Comparison of ENCODE assay signal across 8 mouse cellular contexts in the genomic region with DNA sequence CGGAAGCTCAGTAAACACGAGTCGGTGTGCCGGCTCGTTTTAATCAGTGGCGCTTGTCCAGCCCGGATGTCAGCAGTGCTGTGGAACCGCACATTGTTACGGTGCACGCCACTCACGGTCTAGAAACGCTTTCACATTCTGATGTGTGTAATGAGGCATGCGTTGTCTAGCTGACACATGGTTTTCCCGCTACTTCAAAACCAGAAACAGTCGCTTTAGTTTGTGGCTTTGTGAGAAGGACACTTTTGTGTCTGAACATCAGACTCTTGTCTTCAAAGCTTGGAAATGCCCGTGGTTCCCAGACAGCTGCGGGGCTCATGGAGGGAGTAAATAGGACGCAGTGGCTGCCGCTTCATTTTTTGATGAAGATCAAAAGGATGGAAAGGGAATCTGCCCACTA.
DNase-seq lines count a peak whose midpoint lies in the region; ATAC-seq lines count a peak whose summit lies in the region.
"Had no signal": no experiment of that assay in that cellular context is flagged by ENCODE, and none has a peak within 500 bp of the region (broad histone marks: within the 10 kb centered on the region; RNA-seq: fewer than 3 reads in every experiment).

No protein-coding gene starts in this region.

- DNase-seq in neural tube, embryonic 11.5 days (ENCODE audit: low spot score), result peak; percentile 46
- DNase-seq in neural tube, embryonic 10.5 days (ENCODE audit: extremely low spot score, low spot score), result no peak
- peak; percentile 70 for DNase-seq in forebrain, embryonic 14.5 days (ENCODE audit: low spot score)
- DNase-seq in kidney, postnatal 36 days, result peak; percentile 1 to 27
- peak; percentile 77 for DNase-seq in retina, postnatal 1 day
- DNase-seq in spleen, adult 18-20 months, result no peak
- no peak for DNase-seq in adrenal gland, postnatal 25 days

- no peak overlapping the region for H3K27ac ChIP-seq in neural tube, embryonic 11.5 days (ENCODE audit: low read depth, low read length)
- no peak overlapping the region for H3K27ac ChIP-seq in forebrain, embryonic 14.5 days (ENCODE audit: low read depth, low read length)
- H3K27ac ChIP-seq: macrophage had no signal

- H3K27me3 ChIP-seq in neural tube, embryonic 11.5 days (ENCODE audit: control insufficient read depth, insufficient read depth, low read length), result no peaks in the 10 kb centered on the region
- no peaks in the 10 kb centered on the region for H3K27me3 ChIP-seq in forebrain, embryonic 14.5 days (replicated peaks; ENCODE audit: control insufficient read depth, insufficient read depth, low read length)

- no peaks in the 10 kb centered on the region for H3K36me3 ChIP-seq in neural tube, embryonic 11.5 days (ENCODE audit: control insufficient read depth, insufficient read depth, low read length)
- H3K36me3 ChIP-seq in forebrain, embryonic 14.5 days (ENCODE audit: control insufficient read depth, insufficient read depth, low read length), result no peaks in the 10 kb centered on the region

- ATAC-seq in neural tube, embryonic 11.5 days (ENCODE audit: insufficient read depth, low FRiP score, low TSS enrichment), result peak; percentile 65; the same call in 1 of the 2 replicates
- ATAC-seq in forebrain, embryonic 14.5 days, result peak; percentile 88

- H3K4me3 ChIP-seq in neural tube, embryonic 11.5 days (ENCODE audit: low read depth, low read length), result no peak overlapping the region
- peak overlapping the region; percentile 16 for H3K4me3 ChIP-seq in forebrain, embryonic 14.5 days (ENCODE audit: low read depth, low read length)

- no peaks in the 10 kb centered on the region for H3K9me3 ChIP-seq in neural tube, embryonic 11.5 days (ENCODE audit: control insufficient read depth, low read length)
- no peaks in the 10 kb centered on the region for H3K9me3 ChIP-seq in forebrain, embryonic 14.5 days (replicated peaks; ENCODE audit: control insufficient read depth, low read length)

- H3K4me1 ChIP-seq in neural tube, embryonic 11.5 days (ENCODE audit: control insufficient read depth, insufficient read depth, low read length), result no peaks in the 10 kb centered on the region
- H3K4me1 ChIP-seq in forebrain, embryonic 14.5 days (ENCODE audit: control insufficient read depth, insufficient read depth, low read length), result no peaks in the 10 kb centered on the region; the same call in 1 of the 2 replicates

- H3K9ac ChIP-seq in neural tube, embryonic 11.5 days (ENCODE audit: low read length), result no peak overlapping the region
- H3K9ac ChIP-seq in forebrain, embryonic 14.5 days (ENCODE audit: low read length), result peak overlapping the region; percentile 25; the same call in 1 of the 2 replicates

- H3K4me2 ChIP-seq in neural tube, embryonic 11.5 days (ENCODE audit: low read depth), result peak overlapping the region; percentile 19; the same call in 1 of the 2 replicates
- peak overlapping the region; percentile 47 for H3K4me2 ChIP-seq in forebrain, embryonic 14.5 days (ENCODE audit: low read length)

- WGBS in neural tube, embryonic 11.5 days, result 64% methylated on average over 19 of the region's 19 CpGs
- WGBS in forebrain, embryonic 14.5 days, result 35% methylated on average over 19 of the region's 19 CpGs

Comparison
In these comparisons a context has a peak if more than half of its experiments do, and no peak if none do; other contexts are left out.
1. DNase-seq: peak in neural tube, embryonic 11.5 days (single experiment), forebrain, embryonic 14.5 days (single experiment), kidney, postnatal 36 days (2 of 2) and retina, postnatal 1 day (single experiment); none in neural tube, embryonic 10.5 days (single experiment), spleen, adult 18-20 months (0 of 2) and adrenal gland, postnatal 25 days (single experiment).